Mouse (Mus musculus) neural tube, embryonic 14.5 days (tissue): ENCODE results near the gene Tmem95. TPM values are rescaled to one million over a fixed set of nuclear protein-coding genes. Genes with fewer than 3 reads are reported as not detected.
"Not testable (repeated sequence)": the region's sequence is repeated elsewhere in the genome, so short reads cannot be mapped to it uniquely, and the experiment has no call there.

Experiments used
- ATAC-seq: fragments of 200-750 bp; cut with Nextera tagmentation; 2 replicates; pipeline ENCODE4 v1.8.0; 2017; ENCODE audit warnings: low read depth, mild to moderate bottlenecking, moderate TSS enrichment, moderate library complexity
- H3K27ac ChIP-seq: fragments of 300-500 bp; sonication (generic); 2 replicates; pipeline ENCODE4 v1.5.1; 2014; ENCODE audit warnings: low read depth, mild to moderate bottlenecking, control low read depth, low read length, moderate library complexity, mixed read lengths
- H3K27me3 ChIP-seq: fragments of 300-500 bp; sonication (generic); 2 replicates; pipeline ENCODE4 v1.6.1; 2014; ENCODE audit warnings: low read length; ENCODE audit not compliant: control insufficient read depth, insufficient read depth
- H3K36me3 ChIP-seq: fragments of 300-500 bp; sonication (generic); 2 replicates; pipeline ENCODE4 v1.6.1; 2014; ENCODE audit warnings: low read length, mixed read lengths; ENCODE audit not compliant: control insufficient read depth, insufficient read depth
- H3K4me1 ChIP-seq: fragments of 300-500 bp; sonication (generic); 2 replicates; pipeline ENCODE4 v1.6.1; 2014; ENCODE audit warnings: low read length; ENCODE audit not compliant: control insufficient read depth, insufficient read depth
- H3K4me2 ChIP-seq: fragments of 300-500 bp; sonication (generic); 2 replicates; pipeline ENCODE4 v1.6.1; 2014; ENCODE audit warnings: mild to moderate bottlenecking, low read depth, low read length, control low read depth
- H3K4me3 ChIP-seq: fragments of 300-500 bp; sonication (generic); 2 replicates; pipeline ENCODE4 v1.5.1; 2014; ENCODE audit warnings: low read depth, low read length, control low read depth, mixed read lengths
- H3K9ac ChIP-seq: fragments of 300-500 bp; sonication (generic); replicated peaks from 2 replicates; pipeline ENCODE4 v1.6.1; 2014; ENCODE audit warnings: low read depth, mild to moderate bottlenecking, control low read depth, low read length, mixed read lengths
- H3K9me3 ChIP-seq: fragments of 300-500 bp; sonication (generic); 2 replicates; pipeline ENCODE4 v1.6.1; 2016; ENCODE audit warnings: low read length; ENCODE audit not compliant: control insufficient read depth
- WGBS: fragments of 180-500 bp; shearing (Covaris S2); extraction: QIAGEN DNeasy Blood & Tissue Kit; methylation state at CpG from one replicate; pipeline ENCODE4 v1.1.7; 2014; 5-methylcytosine and 5-hydroxymethylcytosine counted together
- polyA plus RNA-seq: library from polyadenylated mRNA; unstranded; fragments of >200 nt; fragmentation: Nextera tagmentation; extraction: Ambion mirVana; gene quantifications from 2 replicates; pipeline ENCODE4 v1.2.1, GENCODE M21; 2014

Gene Tmem95
- polyA plus RNA-seq, 1 experiment from 2014 or later: not detected

GRCm38 (mm10) chr11:69863729-69864128 lies 14.1 kb downstream of the Tmem95 start:
- not testable (repeated sequence) for ATAC-seq

DNA sequence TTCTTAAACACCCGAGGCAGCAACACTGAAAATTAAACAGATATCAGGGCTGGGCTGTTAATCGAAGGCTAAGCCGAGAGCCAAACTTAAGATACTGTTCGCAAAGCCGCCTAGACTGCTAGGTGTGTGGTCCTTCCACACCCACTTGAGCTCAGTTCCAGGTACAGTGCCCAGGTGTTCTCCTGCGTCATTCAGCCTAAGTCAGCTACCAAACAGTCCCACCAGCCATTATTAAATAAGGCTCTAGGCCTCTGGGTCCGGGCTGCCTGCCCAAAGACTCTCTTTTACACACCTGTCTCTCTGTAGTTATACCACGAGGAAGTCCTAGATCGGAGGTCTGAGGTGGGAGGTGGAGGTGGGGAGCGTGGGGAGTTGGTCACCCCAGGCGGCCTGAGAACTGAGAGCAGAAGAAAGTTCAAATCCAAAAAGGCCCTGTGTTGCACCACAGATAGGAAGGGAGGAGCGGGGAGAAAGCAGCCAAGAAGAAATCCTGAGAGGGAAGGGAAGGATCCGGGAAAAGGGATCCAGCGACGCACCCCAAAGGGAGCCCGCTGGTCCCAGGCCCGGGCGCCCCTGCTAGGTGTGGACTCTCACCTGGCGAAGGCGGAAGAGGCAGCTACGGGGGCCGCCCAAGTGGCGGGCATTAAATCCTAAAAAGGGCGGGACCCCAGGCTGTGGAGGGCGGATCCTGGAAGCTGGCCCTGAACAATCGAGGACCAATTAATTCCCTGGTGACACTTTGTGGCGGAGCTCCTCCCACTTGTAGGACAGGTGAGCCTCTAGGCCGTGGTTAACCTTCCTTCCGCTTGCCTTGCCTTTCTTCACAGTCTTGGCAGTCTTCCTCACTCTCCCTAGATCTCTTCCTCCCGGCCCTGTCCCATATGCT lies 19.5 kb downstream of the Tmem95 start, which contains the start of gene Tnk1:
Gene Tnk1, minus strand, starts transcription at position 618 of the 886 bp plus-strand sequence.
- no peak within 1 kb of the TSS for H3K27ac ChIP-seq
- H3K9ac ChIP-seq: no peak within 1 kb of the TSS
- no peaks in the 10 kb centered on the region for H3K9me3 ChIP-seq
- H3K4me1 ChIP-seq: no peaks in the 10 kb centered on the region
- no peak within 1 kb of the TSS for H3K4me3 ChIP-seq
- no peak for ATAC-seq
- H3K4me2 ChIP-seq: no peak within 1 kb of the TSS
- no peaks in the 10 kb centered on the region for H3K36me3 ChIP-seq
- WGBS: 19% methylated on average over 30 of the region's 30 CpGs
- peaks cover 10% of the 10 kb centered on the region; the same call in 1 of the 2 replicates for H3K27me3 ChIP-seq

More at GRCm38 (mm10) chr11:69863729-69864128, 14.1 kb downstream of the Tmem95 start:
- WGBS: 68% methylated on average over 3 of the region's 3 CpGs
- not testable (repeated sequence) for H3K36me3 ChIP-seq, H3K4me3 ChIP-seq, H3K27ac ChIP-seq, H3K4me1 ChIP-seq, H3K9me3 ChIP-seq, H3K4me2 ChIP-seq, H3K27me3 ChIP-seq, H3K9ac ChIP-seq

- Histone ChIP-seq H3K9ac (no peak overlapping the region), H3K4me1 (0 out of 2 replicates have a peak, but pooled peaks cover 2% of the 10 kb centered on the region), H3K9me3 (no peaks in the 10 kb centered on the region), H3K27me3 (peaks cover 10% of the 10 kb centered on the region; the same call in 1 of the 2 replicates), H3K4me3 (no peak overlapping the region), H3K36me3 (peaks cover 8% of the 10 kb centered on the region; the same call in 1 of the 2 replicates), H3K27ac (no peak overlapping the region), H3K4me2 (no peak overlapping the region)
- 24% methylated on average over 16 of the region's 16 CpGs for WGBS
- peak; percentile 66; the same call in 1 of the 2 replicates for ATAC-seq
Measured at GRCm38 (mm10) chr11:69855347-69855746, 22.5 kb downstream of the Tmem95 start.

- Histone ChIP-seq H3K27me3 (peaks cover 10% of the 10 kb centered on the region; the same call in 1 of the 2 replicates), H3K9ac (no peak overlapping the region), H3K4me2 (no peak overlapping the region), H3K4me1 (0 out of 2 replicates have a peak, but pooled peaks cover 2% of the 10 kb centered on the region), H3K4me3 (no peak overlapping the region), H3K27ac (no peak overlapping the region), H3K9me3 (no peaks in the 10 kb centered on the region), H3K36me3 (peaks cover 9% of the 10 kb centered on the region; the same call in 1 of the 2 replicates)
- no peak for ATAC-seq
- 88% methylated on average over 10 of the region's 10 CpGs for WGBS
Measured at GRCm38 (mm10) chr11:69854680-69855079, 23.1 kb downstream of the Tmem95 start.

GRCm38 (mm10) chr11:69853994-69854393 lies 23.8 kb downstream of the Tmem95 start:
- H3K4me2 ChIP-seq: no peak overlapping the region
- H3K27me3 ChIP-seq: peaks cover 7% of the 10 kb centered on the region; the same call in 1 of the 2 replicates
- H3K9me3 ChIP-seq: no peaks in the 10 kb centered on the region
- no peak overlapping the region for H3K9ac ChIP-seq
- H3K4me3 ChIP-seq: no peak overlapping the region
- ATAC-seq: no peak
- peaks cover 9% of the 10 kb centered on the region; the same call in 1 of the 2 replicates for H3K36me3 ChIP-seq
- H3K27ac ChIP-seq: no peak overlapping the region
- H3K4me1 ChIP-seq: 0 out of 2 replicates have a peak, but pooled peaks cover 2% of the 10 kb centered on the region
- 68% methylated on average over 7 of the region's 7 CpGs for WGBS

GRCm38 (mm10) chr11:69850754-69851153 lies 27.1 kb downstream of the Tmem95 start:
- Histone ChIP-seq H3K27me3 (no peaks in the 10 kb centered on the region), H3K4me3 (no peak overlapping the region), H3K4me1 (peaks cover 15% of the 10 kb centered on the region), H3K9ac (no peak overlapping the region), H3K36me3 (peaks cover 9% of the 10 kb centered on the region; the same call in 1 of the 2 replicates), H3K4me2 (no peak overlapping the region), H3K27ac (no peak overlapping the region), H3K9me3 (no peaks in the 10 kb centered on the region)
- ATAC-seq: no peak
- 76% methylated on average over 8 of the region's 8 CpGs for WGBS

DNA sequence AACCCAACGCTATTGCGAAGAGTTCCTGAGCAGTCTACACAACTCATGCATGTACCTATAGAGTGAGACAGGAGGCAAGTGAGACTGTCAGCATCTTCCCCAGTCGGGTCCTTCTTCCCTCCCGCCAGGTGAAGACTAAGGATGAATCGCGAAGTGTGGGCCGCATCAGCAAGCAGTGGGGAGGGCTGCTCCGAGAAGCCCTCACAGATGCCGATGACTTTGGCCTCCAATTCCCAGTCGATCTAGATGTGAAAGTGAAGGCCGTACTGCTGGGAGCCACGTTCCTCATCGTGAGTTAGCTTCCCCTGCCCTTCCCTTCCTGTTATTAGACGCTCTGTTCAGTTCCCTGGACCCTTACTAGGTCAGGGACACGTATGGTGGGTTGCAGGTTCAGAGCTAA lies 27.9 kb downstream of the Tmem95 start:
- no peak overlapping the region for H3K9ac ChIP-seq
- H3K36me3 ChIP-seq: peaks cover 9% of the 10 kb centered on the region; the same call in 1 of the 2 replicates
- ATAC-seq: no peak
- 96% methylated on average over 15 of the region's 15 CpGs for WGBS
- H3K4me2 ChIP-seq: no peak overlapping the region
- H3K9me3 ChIP-seq: no peaks in the 10 kb centered on the region
- H3K4me3 ChIP-seq: no peak overlapping the region
- no peak overlapping the region for H3K27ac ChIP-seq
- H3K4me1 ChIP-seq: peaks cover 21% of the 10 kb centered on the region
- H3K27me3 ChIP-seq: no peaks in the 10 kb centered on the region

DNA sequence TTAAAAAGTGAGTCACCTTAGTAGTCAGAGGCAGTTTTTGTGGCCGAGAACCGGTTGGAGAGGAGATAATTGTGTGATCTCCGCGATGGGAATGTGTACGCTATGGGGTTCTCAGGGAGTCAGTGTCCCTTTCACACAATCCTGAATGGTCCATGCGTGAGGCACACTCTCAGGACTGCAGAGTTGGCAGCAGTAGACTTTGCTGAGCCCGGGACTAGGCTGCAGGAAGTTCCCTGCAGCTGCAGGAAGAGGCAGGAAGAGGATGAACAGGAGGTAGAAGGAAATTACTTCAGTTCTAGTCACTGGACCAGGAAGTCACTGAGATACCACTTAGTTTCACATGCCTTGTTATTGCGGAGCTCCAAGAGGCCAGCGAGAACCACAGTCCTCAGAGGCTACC lies 28.7 kb downstream of the Tmem95 start:
- Histone ChIP-seq H3K4me3 (no peak overlapping the region), H3K4me2 (no peak overlapping the region), H3K36me3 (peaks cover 9% of the 10 kb centered on the region; the same call in 1 of the 2 replicates), H3K27ac (no peak overlapping the region), H3K9me3 (no peaks in the 10 kb centered on the region), H3K9ac (no peak overlapping the region), H3K4me1 (peaks cover 21% of the 10 kb centered on the region), H3K27me3 (no peaks in the 10 kb centered on the region)
- no peak for ATAC-seq
- 93% methylated on average over 9 of the region's 9 CpGs for WGBS

DNA sequence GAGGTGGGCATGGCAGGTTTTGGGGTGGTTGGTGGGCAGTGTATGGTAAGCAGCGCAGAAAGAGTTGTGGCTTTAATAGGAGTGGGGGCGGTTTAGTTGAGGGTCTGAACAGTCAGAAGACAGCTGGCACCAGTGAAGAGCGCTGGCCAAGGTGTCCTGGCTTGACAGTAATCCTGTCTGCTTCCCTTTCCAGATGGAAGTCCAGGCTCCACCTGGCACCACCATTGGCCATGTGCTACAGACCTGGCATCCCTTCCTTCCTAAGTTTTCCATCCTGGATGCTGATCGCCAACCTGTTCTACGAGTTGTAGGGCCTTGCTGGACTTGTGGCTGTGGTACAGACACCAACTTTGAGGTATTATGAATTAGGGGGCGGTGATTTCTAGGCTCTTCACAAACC lies 29.8 kb downstream of the Tmem95 start:
- WGBS: 95% methylated on average over 6 of the region's 6 CpGs
- no peak for ATAC-seq
- Histone ChIP-seq H3K36me3 (peaks cover 9% of the 10 kb centered on the region; the same call in 1 of the 2 replicates), H3K4me2 (peak overlapping the region; percentile 95), H3K27me3 (no peaks in the 10 kb centered on the region), H3K9ac (no peak overlapping the region), H3K9me3 (no peaks in the 10 kb centered on the region), H3K27ac (no peak overlapping the region), H3K4me3 (peak overlapping the region; percentile 78; the same call in 1 of the 2 replicates), H3K4me1 (peaks cover 21% of the 10 kb centered on the region)
